Mouse (Mus musculus) myocyte (in vitro differentiated cells): ENCODE results near the gene Il34. TPM values are rescaled to one million over a fixed set of nuclear protein-coding genes. Genes with fewer than 3 reads are reported as not detected.
"Not testable (repeated sequence)": the region's sequence is repeated elsewhere in the genome, so short reads cannot be mapped to it uniquely, and the experiment has no call there.

Experiments
- H3K27me3 ChIP-seq: one replicate; pipeline ENCODE4 v1.6.1; 2011; ENCODE audit not compliant: control insufficient read depth, insufficient read depth, insufficient read length
- H3K36me3 ChIP-seq: one replicate; pipeline ENCODE4 v1.6.1; 2011; ENCODE audit not compliant: control insufficient read depth, insufficient read depth
- H3K4me2 ChIP-seq: one replicate; pipeline ENCODE4 v1.6.1; 2011; ENCODE audit warnings: low read depth, control low read depth
- H3K4me3 ChIP-seq: one replicate; pipeline ENCODE4 v1.5.1; 2011; ENCODE audit warnings: mild to moderate bottlenecking, control low read depth, moderate library complexity
- H3K79me2 ChIP-seq: one replicate; pipeline ENCODE4 v1.6.1; 2011; ENCODE audit not compliant: control insufficient read depth, insufficient read depth
- H3ac ChIP-seq: one replicate; pipeline ENCODE4 v1.6.1; 2011; ENCODE audit not compliant: control insufficient read depth, insufficient read length
- CEBPB ChIP-seq: IDR thresholded peaks from 2 replicates; pipeline ENCODE4 v1.6.1; 2011; ENCODE audit warnings: mild to moderate bottlenecking, moderate library complexity; ENCODE audit not compliant: poor library complexity, insufficient read depth, severe bottlenecking
- E2F4 ChIP-seq: IDR thresholded peaks from one replicate; pipeline ENCODE4 v1.6.1; 2011; ENCODE audit warnings: mild to moderate bottlenecking, control low read depth, moderate library complexity; ENCODE audit not compliant: insufficient read depth
- MAX ChIP-seq: IDR thresholded peaks from one replicate; pipeline ENCODE4 v1.6.1; 2011; ENCODE audit warnings: low read depth, mild to moderate bottlenecking, control low read depth
- MYOD1 ChIP-seq, 3 experiments: IDR thresholded peaks; one replicate each; pipeline ENCODE4 v1.6.1; 2011; ENCODE audit warnings: control low read depth in 2 of 3, low read depth in 2 of 3, mild to moderate bottlenecking in 2 of 3, moderate library complexity in 1 of 3; ENCODE audit not compliant: insufficient read length in 2 of 3, control insufficient read depth in 1 of 3
- MYOG ChIP-seq, 3 experiments: IDR thresholded peaks; one replicate each; pipeline ENCODE4 v1.6.1; 2011; ENCODE audit warnings: control low read depth in 2 of 3, low read depth in 2 of 3, mild to moderate bottlenecking in 2 of 3; ENCODE audit not compliant: insufficient read length in 2 of 3, control insufficient read depth in 1 of 3, insufficient read depth in 1 of 3
- POLR2A ChIP-seq: IDR thresholded peaks from one replicate; pipeline ENCODE4 v1.6.1; 2011; ENCODE audit warnings: low read depth, mild to moderate bottlenecking, control low read depth, moderate library complexity; ENCODE audit not compliant: insufficient read length
- POLR2AphosphoS2 ChIP-seq: IDR thresholded peaks from one replicate; pipeline ENCODE4 v1.6.1; 2011; ENCODE audit warnings: low read depth, control low read depth; ENCODE audit not compliant: insufficient read length
- REST ChIP-seq: IDR thresholded peaks from one replicate; pipeline ENCODE4 v1.6.1; 2011; ENCODE audit warnings: mild to moderate bottlenecking, control low read depth, moderate library complexity; ENCODE audit not compliant: insufficient read depth, insufficient read length
- SRF ChIP-seq: IDR thresholded peaks from one replicate; pipeline ENCODE4 v1.6.1; 2011; ENCODE audit warnings: low read depth; ENCODE audit not compliant: control insufficient read depth, insufficient read length
- TCF12 ChIP-seq: IDR thresholded peaks from one replicate; pipeline ENCODE4 v1.6.1; 2011; ENCODE audit warnings: mild to moderate bottlenecking, control low read depth; ENCODE audit not compliant: poor library complexity, insufficient read depth, severe bottlenecking
- TCF3 ChIP-seq: IDR thresholded peaks from one replicate; pipeline ENCODE4 v1.6.1; 2011; ENCODE audit warnings: low read depth, control low read depth; ENCODE audit not compliant: insufficient read length
- USF1 ChIP-seq: IDR thresholded peaks from one replicate; pipeline ENCODE4 v1.6.1; 2011; ENCODE audit warnings: low read depth, mild to moderate bottlenecking, control low read depth, moderate library complexity
- polyA plus RNA-seq: library from polyadenylated mRNA; unstranded; fragments of >200 nt; fragmentation: generic; extraction: Trizol; gene quantifications from one replicate; pipeline ENCODE4 v1.2.1, GENCODE M21; 2012; ENCODE audit warnings: missing spikeins

The Il34 gene
- polyA plus RNA-seq, 1 experiment: 13.4 TPM

DNA sequence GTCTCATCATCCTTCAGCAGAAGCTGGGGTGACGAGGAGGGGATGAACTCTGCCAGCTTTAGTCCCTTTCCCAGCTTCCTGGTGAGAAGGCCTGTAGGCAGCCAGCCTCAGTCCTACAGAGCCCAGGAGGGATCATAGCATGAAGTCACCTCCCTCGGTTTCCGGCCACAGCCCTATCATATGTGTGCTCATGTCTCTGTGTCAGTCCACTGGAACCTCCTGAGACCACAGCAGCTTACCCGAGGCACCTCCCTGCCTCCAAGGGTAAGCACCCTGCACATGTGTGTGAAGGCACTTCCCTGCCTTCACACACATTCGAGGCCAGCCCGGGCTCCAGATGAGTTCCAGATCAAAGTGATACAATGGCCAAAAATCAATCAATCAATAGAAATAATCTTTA is 15.5 kb downstream of the Il34 start:
- TF ChIP-seq TCF3 (no peak), E2F4 (no peak), REST (no peak), MYOG (IDR thresholded peaks at IDR 0.05; ENCODE audit: control insufficient read depth in 1 of 3, insufficient read depth in 1 of 3, insufficient read length in 2 of 3, low read depth in 2 of 3) (no peak), MAX (no peak), POLR2A (no peak), MYOD1 (IDR thresholded peaks at IDR 0.05; ENCODE audit: control insufficient read depth in 1 of 3, insufficient read length in 2 of 3, low read depth in 2 of 3) (no peak), POLR2AphosphoS2 (no peak), USF1 (no peak), SRF (no peak), TCF12 (no peak), CEBPB (no peak)
- peaks cover 14% of the 10 kb centered on the region for H3K79me2 ChIP-seq
- peak overlapping the region; percentile 25 for H3K4me3 ChIP-seq
- no peak overlapping the region for H3ac ChIP-seq
- H3K27me3 ChIP-seq: no peaks in the 10 kb centered on the region
- H3K4me2 ChIP-seq: peak overlapping the region; percentile 69
- no peaks in the 10 kb centered on the region for H3K36me3 ChIP-seq

DNA sequence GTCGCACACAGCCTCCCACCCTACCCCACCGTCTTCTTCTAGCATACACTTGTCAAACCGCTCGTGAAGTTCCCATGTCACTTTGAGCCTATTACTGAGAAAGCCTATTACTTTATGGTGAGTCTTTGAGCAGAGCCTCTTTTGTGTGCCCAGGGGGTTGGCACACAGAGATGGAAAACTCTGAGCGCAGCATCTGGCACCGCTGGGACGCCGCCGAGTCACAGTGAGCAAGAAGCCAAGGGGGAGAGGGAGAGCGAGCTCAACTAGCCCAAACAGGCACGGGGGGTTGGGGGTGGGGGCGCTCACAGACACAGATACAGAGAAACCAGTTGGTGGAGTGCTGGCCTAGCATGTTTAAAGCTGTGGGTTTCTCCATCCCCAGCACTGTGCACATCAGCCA is 16.2 kb downstream of the Il34 start:
- peak overlapping the region; percentile 25 for H3K4me3 ChIP-seq

DNA sequence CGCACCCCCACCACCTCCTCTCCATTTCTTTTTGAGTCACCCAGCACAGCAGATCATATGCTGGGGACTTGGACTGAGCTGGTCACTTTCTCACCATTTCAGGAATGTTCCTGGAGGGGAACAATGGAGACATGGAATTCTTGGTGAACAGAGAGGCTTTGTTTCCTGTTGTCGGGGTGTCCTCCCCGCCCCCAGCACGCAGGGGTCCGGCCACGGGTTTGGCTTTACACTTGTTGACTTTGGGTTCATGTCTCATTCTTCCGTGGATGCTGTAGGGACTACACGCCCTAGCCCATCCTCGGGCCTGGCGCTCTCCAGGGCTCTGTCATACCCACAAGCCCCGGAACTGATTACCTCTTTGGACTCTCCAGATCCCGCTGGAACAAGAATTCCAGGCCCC is 16.7 kb downstream of the Il34 start:
- peaks cover 16% of the 10 kb centered on the region for H3K79me2 ChIP-seq
- H3ac ChIP-seq: no peak overlapping the region
- peak overlapping the region; percentile 69 for H3K4me2 ChIP-seq
- H3K4me3 ChIP-seq: peak overlapping the region; percentile 25
- no peaks in the 10 kb centered on the region for H3K27me3 ChIP-seq
- TF ChIP-seq TCF3 (no peak), MYOD1 (IDR thresholded peaks at IDR 0.05; ENCODE audit: control insufficient read depth in 1 of 3, insufficient read length in 2 of 3, low read depth in 2 of 3) (no peak), MYOG (IDR thresholded peaks at IDR 0.05; ENCODE audit: control insufficient read depth in 1 of 3, insufficient read depth in 1 of 3, insufficient read length in 2 of 3, low read depth in 2 of 3) (peak in 1 of 3 experiments; percentile 47)
- no peaks in the 10 kb centered on the region for H3K36me3 ChIP-seq

More for the DNA sequence above, 16.2 kb downstream of the Il34 start:
- Histone ChIP-seq H3K36me3 (no peaks in the 10 kb centered on the region), H3ac (no peak overlapping the region), H3K27me3 (no peaks in the 10 kb centered on the region), H3K79me2 (peaks cover 16% of the 10 kb centered on the region), H3K4me2 (peak overlapping the region; percentile 69)
- TF ChIP-seq TCF3: no peak
- TF ChIP-seq E2F4: no peak
- no peak for TF ChIP-seq POLR2A
- TF ChIP-seq TCF12: no peak
- no peak for TF ChIP-seq SRF
- TF ChIP-seq CEBPB: no peak
- TF ChIP-seq MAX: no peak
- TF ChIP-seq POLR2AphosphoS2: no peak
- no peak for TF ChIP-seq REST
- no peak for TF ChIP-seq MYOD1 (IDR thresholded peaks at IDR 0.05; ENCODE audit: control insufficient read depth in 1 of 3, insufficient read length in 2 of 3, low read depth in 2 of 3)
- no peak for TF ChIP-seq USF1
- no peak for TF ChIP-seq MYOG (IDR thresholded peaks at IDR 0.05; ENCODE audit: control insufficient read depth in 1 of 3, insufficient read depth in 1 of 3, insufficient read length in 2 of 3, low read depth in 2 of 3)

DNA sequence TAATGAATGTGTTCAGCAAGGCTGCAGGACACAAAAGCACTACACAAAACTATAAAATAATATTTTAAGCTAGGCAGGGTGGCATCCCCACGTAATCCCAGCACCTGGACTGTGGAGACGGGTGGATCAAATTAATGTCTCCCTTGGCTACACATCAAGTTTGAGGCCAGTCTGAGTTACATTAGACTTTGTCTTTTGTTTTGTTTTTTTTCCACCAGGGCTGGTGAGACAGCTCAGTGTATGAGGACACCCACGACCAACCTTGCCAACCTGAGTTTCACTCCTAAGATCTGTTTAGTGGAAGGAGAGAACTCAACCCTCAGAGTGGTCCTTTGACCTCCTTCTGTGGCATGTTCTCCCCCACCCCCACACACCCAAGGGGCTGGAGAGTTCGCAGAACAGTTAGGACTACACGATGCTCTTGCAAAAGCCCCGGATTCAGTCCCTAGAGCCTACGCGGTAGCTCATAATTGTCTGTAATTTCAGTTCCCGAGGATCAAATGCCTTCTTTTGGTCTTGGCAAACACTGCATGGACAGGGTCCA is 18.2 kb downstream of the Il34 start:
- H3K4me2 ChIP-seq: peak overlapping the region; percentile 26
- no peak overlapping the region for H3K4me3 ChIP-seq
- H3K79me2 ChIP-seq: peaks cover 16% of the 10 kb centered on the region
- no peaks in the 10 kb centered on the region for H3K27me3 ChIP-seq
- TF ChIP-seq E2F4 (no peak), USF1 (no peak), TCF12 (no peak), TCF3 (no peak), CEBPB (no peak), MAX (no peak), SRF (no peak)
- H3K36me3 ChIP-seq: no peaks in the 10 kb centered on the region
- H3ac ChIP-seq: no peak overlapping the region

DNA sequence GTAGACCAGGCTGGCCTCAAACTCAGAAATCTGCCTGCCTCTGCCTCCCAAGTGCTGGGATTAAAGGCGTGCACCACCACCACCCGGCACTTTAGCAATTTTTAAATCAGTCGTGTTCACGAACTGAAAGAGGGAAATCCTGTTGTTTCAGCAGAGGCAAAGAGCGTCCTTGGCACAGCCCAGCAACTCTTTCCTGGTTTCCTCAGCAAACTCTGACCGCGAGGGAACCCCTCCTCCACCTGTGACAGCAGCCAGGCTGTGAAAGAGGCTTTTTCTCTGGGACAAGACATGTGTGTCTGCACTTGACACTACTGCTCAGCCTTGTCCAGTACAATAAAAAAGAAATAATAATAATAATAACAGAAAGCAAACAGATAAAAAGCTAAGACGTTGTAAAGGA is 18.8 kb downstream of the Il34 start:
- no peak overlapping the region for H3K4me3 ChIP-seq
- H3K79me2 ChIP-seq: peaks cover 20% of the 10 kb centered on the region
- no peaks in the 10 kb centered on the region for H3K36me3 ChIP-seq
- no peak for TF ChIP-seq E2F4
- TF ChIP-seq MYOD1 (IDR thresholded peaks at IDR 0.05; ENCODE audit: control insufficient read depth in 1 of 3, insufficient read length in 2 of 3, low read depth in 2 of 3): no peak
- TF ChIP-seq POLR2AphosphoS2: no peak
- no peak for TF ChIP-seq MYOG (IDR thresholded peaks at IDR 0.05; ENCODE audit: control insufficient read depth in 1 of 3, insufficient read depth in 1 of 3, insufficient read length in 2 of 3, low read depth in 2 of 3)
- TF ChIP-seq TCF3: no peak
- no peak for TF ChIP-seq REST
- TF ChIP-seq MAX: no peak
- no peak for TF ChIP-seq USF1
- no peak for TF ChIP-seq CEBPB
- H3K4me2 ChIP-seq: peak overlapping the region; percentile 26
- H3ac ChIP-seq: no peak overlapping the region
- no peaks in the 10 kb centered on the region for H3K27me3 ChIP-seq

DNA sequence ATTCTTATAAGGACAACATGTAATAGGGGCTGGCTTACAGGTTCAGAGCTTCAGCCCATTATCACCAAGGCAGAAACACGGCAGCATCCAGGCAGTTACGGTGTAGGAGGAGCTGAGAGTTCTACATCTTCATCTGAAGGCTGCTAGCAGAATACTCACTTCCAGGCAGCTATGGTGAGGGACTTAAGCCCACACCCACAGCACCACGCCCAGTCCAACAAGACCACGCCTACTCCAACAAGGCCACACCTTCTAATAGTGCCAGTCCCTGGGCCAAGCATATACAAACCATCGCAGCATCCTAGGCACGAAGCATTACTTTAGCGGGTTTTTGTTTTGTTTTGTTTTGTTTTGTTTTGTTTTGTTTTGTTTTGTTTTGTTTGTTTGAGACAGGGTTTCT is 19.2 kb downstream of the Il34 start:
- not testable (repeated sequence) for H3K36me3 ChIP-seq, H3K27me3 ChIP-seq, H3K4me2 ChIP-seq, H3ac ChIP-seq, H3K4me3 ChIP-seq
- H3K79me2 ChIP-seq: peaks cover 24% of the 10 kb centered on the region
